Mouse (Mus musculus): ENCODE data around the gene Kcnmb3. TPM values are rescaled to one million over a fixed set of nuclear protein-coding genes. Genes with fewer than 3 reads are reported as not detected.

Gene Kcnmb3
- polyA plus RNA-seq, 1 experiment from 2014 or later, result not detected

DNA sequence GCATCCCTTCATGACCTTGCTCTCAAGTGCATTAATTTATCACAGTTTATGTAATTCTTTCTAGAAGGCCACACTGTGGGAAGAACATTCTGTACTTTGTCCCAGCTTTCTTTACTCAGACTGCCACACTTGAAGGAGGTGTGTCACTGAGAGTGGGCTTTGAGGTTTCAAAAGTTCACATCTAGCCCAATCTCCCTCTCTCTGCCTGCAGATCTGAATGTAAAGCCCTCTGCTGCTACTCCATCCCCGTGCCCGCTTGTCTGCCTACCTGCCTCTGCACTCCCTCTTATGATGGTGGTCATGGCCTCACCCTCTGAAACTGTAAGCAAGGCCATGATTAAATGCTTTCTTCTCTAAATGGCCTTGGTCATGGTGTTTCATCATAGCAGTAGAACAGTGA, 8.3 kb upstream of the Kcnmb3 start:
- no peak for ATAC-seq (replicated peaks; ENCODE audit: insufficient number of reproducible peaks, low FRiP score, low TSS enrichment, low read depth)

DNA sequence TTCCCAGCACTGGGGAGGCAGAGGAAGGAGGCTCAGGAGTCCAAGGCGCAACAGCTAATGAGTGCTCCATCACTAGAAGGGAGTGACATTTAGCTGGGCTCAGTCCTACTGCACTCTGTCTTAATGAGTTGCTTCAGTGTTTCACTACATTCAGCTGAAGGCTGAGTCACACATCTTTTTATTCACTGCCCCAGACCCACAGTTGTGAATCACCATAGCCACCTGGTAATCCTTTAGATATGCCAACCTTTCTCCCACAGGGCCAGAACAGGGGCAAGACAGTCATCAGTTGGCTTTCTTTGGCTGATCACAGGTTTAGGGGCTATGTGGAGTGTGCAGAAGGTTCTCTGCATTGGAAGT, 4.7 kb upstream of the Kcnmb3 start:
- ATAC-seq (replicated peaks; ENCODE audit: insufficient number of reproducible peaks, low FRiP score, low TSS enrichment, low read depth) (no peak), DNase-seq (ENCODE audit: low spot score) (no peak)
- Histone ChIP-seq H3K36me3 (replicated peaks; ENCODE audit: control insufficient read depth, insufficient read depth, low read depth, low read length) (no peaks in the 10 kb centered on the region), H3K9ac (replicated peaks; ENCODE audit: low read length) (no peak overlapping the region), H3K4me2 (ENCODE audit: low read depth, low read length) (no peak overlapping the region), H3K4me1 (ENCODE audit: control insufficient read depth, insufficient read depth, low read length) (no peaks in the 10 kb centered on the region), H3K27me3 (ENCODE audit: control insufficient read depth, insufficient read depth, low read length) (no peaks in the 10 kb centered on the region), H3K4me3 (ENCODE audit: low read depth, low read length) (no peak overlapping the region), H3K9me3 (replicated peaks; ENCODE audit: control insufficient read depth, low read length) (no peaks in the 10 kb centered on the region), H3K27ac (replicated peaks; ENCODE audit: low read depth, low read length) (no peak overlapping the region)
- WGBS, result 71% methylated on average over 1 of the region's 1 CpGs

More for the DNA sequence above, 8.3 kb upstream of the Kcnmb3 start:
- Histone ChIP-seq H3K4me1 (ENCODE audit: control insufficient read depth, insufficient read depth, low read length) (no peaks in the 10 kb centered on the region), H3K9ac (replicated peaks; ENCODE audit: low read length) (no peak overlapping the region), H3K4me3 (ENCODE audit: low read depth, low read length) (no peak overlapping the region), H3K27me3 (ENCODE audit: control insufficient read depth, insufficient read depth, low read length) (no peaks in the 10 kb centered on the region), H3K36me3 (replicated peaks; ENCODE audit: control insufficient read depth, insufficient read depth, low read depth, low read length) (no peaks in the 10 kb centered on the region), H3K9me3 (replicated peaks; ENCODE audit: control insufficient read depth, low read length) (no peaks in the 10 kb centered on the region), H3K4me2 (ENCODE audit: low read depth, low read length) (no peak overlapping the region), H3K27ac (replicated peaks; ENCODE audit: low read depth, low read length) (no peak overlapping the region)
- WGBS, result 93% methylated on average over 2 of the region's 2 CpGs
- no peak for DNase-seq (ENCODE audit: low spot score)

DNA sequence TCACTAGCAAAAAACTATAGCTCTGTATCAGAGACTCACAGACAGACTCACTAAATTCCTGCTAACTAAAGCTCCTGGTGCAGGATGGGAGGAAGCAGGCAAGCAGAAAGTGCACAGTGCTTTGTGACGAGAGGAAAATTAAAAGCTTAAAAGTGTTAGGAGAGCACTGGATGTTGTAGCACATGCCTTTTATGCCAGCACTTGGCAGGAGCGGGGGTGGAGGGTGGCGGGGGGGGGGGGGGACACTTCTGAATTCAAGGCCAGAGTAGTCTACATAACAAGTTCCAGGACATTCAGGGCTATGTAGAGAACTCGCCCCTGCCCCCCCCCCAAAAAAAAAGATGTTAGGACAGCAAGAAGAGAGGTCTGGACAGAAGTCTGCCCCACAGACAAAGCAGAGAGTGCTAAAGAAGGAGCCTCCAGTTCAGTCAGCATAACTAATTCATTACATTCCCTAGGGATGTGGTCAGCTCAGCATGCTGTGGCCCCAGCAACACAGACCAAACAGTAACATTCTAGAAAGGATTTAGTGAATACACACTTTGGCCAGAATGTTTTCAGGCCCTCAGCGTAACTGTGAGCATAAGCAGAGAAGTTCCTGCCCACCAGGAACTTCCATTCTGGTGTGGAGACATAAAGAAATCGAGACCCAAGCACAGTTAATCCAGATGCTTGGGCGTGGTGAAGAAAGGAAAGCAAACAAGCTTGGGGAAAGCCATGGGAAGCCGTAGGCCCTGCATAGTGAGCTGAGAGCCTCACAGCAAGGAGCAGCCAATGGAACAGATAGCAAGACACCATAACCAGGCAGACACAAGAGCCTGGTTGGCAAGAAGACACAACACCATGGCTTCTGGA, 4.1 kb upstream of the Kcnmb3 start:
- H3K4me1 ChIP-seq (ENCODE audit: control insufficient read depth, insufficient read depth, low read length), result no peaks in the 10 kb centered on the region
- WGBS, result 31% methylated on average over 8 of the region's 8 CpGs
- H3K36me3 ChIP-seq (replicated peaks; ENCODE audit: control insufficient read depth, insufficient read depth, low read depth, low read length), result no peaks in the 10 kb centered on the region
- H3K9ac ChIP-seq (replicated peaks; ENCODE audit: low read length), result no peak overlapping the region
- no peaks in the 10 kb centered on the region for H3K9me3 ChIP-seq (replicated peaks; ENCODE audit: control insufficient read depth, low read length)
- H3K4me3 ChIP-seq (ENCODE audit: low read depth, low read length), result no peak overlapping the region
- H3K27ac ChIP-seq (replicated peaks; ENCODE audit: low read depth, low read length), result no peak overlapping the region
- no peaks in the 10 kb centered on the region for H3K27me3 ChIP-seq (ENCODE audit: control insufficient read depth, insufficient read depth, low read length)
- ATAC-seq (replicated peaks; ENCODE audit: insufficient number of reproducible peaks, low FRiP score, low TSS enrichment, low read depth) (no peak), DNase-seq (ENCODE audit: low spot score) (no peak)
- H3K4me2 ChIP-seq (ENCODE audit: low read depth, low read length), result no peak overlapping the region

DNA sequence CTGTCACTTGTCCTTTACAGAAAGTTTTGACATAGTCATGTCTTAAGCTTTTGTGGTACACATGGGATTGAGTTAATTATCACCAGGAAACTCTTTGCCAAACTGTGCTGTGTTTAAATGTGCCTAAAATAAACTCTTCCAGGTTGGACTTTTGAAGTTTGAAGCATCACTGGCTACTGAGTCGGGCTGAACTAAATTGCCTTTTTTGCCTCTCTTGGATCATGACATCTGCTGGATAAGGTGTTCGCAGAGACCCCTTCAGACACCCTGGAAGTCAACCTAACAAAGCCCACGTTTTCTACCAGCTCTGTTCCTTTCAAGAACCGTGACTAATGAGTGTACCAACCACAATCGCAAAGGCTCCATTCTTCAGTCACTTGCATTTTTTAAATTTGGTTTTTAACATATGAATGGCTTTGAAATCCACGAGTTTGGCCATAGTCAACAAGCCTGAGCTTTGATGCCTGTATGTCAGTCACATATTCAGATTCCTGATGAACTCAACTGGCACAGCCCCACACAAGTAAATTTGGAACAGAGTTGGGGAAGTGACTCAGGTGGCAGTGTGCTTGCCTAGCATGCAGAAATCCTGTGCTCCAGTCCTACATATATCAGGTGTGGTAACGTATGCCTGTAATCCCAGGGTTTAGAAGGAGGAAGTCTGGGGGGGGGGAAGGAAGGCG, 3.2 kb upstream of the Kcnmb3 start:
- Histone ChIP-seq H3K4me1 (ENCODE audit: control insufficient read depth, insufficient read depth, low read length) (no peaks in the 10 kb centered on the region), H3K4me2 (ENCODE audit: low read depth, low read length) (no peak overlapping the region), H3K9me3 (replicated peaks; ENCODE audit: control insufficient read depth, low read length) (no peaks in the 10 kb centered on the region), H3K27ac (replicated peaks; ENCODE audit: low read depth, low read length) (no peak overlapping the region), H3K9ac (replicated peaks; ENCODE audit: low read length) (no peak overlapping the region), H3K36me3 (replicated peaks; ENCODE audit: control insufficient read depth, insufficient read depth, low read depth, low read length) (no peaks in the 10 kb centered on the region), H3K27me3 (ENCODE audit: control insufficient read depth, insufficient read depth, low read length) (no peaks in the 10 kb centered on the region), H3K4me3 (ENCODE audit: low read depth, low read length) (no peak overlapping the region)
- DNase-seq (ENCODE audit: low spot score), result no peak
- no peak for ATAC-seq (replicated peaks; ENCODE audit: insufficient number of reproducible peaks, low FRiP score, low TSS enrichment, low read depth)
- WGBS, result 55% methylated on average over 8 of the region's 8 CpGs

DNA sequence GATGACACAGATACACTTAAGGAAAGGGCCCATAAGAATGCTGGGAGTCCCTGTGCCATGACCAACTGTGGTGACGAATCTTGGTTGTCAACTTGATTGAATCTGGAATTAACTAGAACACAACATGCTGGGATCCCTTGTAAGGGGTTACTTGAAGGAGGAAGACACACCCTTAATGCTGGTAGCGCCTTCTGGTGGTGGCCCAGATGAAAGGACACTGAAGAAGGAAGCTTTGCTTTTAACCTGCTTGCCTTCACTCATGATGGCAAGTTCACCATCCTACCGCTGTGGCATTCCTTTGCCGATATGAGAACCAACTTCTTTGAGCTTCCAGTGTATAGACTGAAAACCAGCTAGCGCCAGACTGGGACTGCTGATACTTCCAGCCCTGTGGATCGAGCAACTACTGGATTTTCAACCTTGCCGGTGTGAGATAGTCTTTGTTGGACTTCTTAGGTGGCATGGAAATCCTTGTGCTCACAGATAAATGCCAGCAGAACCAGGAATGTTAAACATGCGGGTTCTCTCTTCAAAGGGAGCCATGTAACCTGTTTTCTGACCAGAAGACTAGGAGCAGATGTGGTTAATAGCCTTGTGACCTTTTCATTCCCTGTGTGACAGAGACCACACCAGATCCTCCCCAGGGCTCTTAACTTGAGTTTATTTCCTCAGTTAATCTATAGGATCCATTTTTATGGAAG, 2.5 kb upstream of the Kcnmb3 start:
- Histone ChIP-seq H3K9me3 (replicated peaks; ENCODE audit: control insufficient read depth, low read length) (no peaks in the 10 kb centered on the region), H3K4me2 (ENCODE audit: low read depth, low read length) (no peak overlapping the region), H3K4me3 (ENCODE audit: low read depth, low read length) (no peak overlapping the region), H3K27me3 (ENCODE audit: control insufficient read depth, insufficient read depth, low read length) (no peaks in the 10 kb centered on the region), H3K4me1 (ENCODE audit: control insufficient read depth, insufficient read depth, low read length) (no peaks in the 10 kb centered on the region), H3K36me3 (replicated peaks; ENCODE audit: control insufficient read depth, insufficient read depth, low read depth, low read length) (no peaks in the 10 kb centered on the region), H3K27ac (replicated peaks; ENCODE audit: low read depth, low read length) (no peak overlapping the region), H3K9ac (replicated peaks; ENCODE audit: low read length) (no peak overlapping the region)
- no peak for ATAC-seq (replicated peaks; ENCODE audit: insufficient number of reproducible peaks, low FRiP score, low TSS enrichment, low read depth)
- no peak for DNase-seq (ENCODE audit: low spot score)
- WGBS, result 73% methylated on average over 8 of the region's 8 CpGs

DNA sequence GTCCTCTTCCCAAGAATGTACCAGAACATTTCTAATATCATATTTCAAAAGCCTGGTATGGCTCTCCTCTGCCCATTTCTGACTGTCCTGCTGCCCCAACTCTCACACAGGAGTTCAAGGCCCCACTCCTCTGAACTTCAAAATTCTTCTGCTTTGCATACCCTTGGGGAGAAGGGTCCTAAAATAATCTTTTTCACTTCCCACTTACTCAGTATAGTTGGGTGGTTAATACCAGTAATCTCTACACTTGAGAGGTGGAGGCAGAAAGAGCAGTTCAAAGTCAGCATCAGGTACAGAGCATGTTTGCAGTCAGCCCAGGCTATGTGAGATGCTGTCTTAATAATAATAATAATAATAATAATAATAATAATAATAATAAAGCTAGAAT, 1.1 kb downstream of the Kcnmb3 start:
- Histone ChIP-seq H3K4me1 (ENCODE audit: control insufficient read depth, insufficient read depth, low read length) (no peaks in the 10 kb centered on the region), H3K4me2 (ENCODE audit: low read depth, low read length) (no peak overlapping the region), H3K9ac (replicated peaks; ENCODE audit: low read length) (no peak overlapping the region), H3K36me3 (replicated peaks; ENCODE audit: control insufficient read depth, insufficient read depth, low read depth, low read length) (no peaks in the 10 kb centered on the region), H3K27ac (replicated peaks; ENCODE audit: low read depth, low read length) (no peak overlapping the region), H3K9me3 (replicated peaks; ENCODE audit: control insufficient read depth, low read length) (no peaks in the 10 kb centered on the region), H3K4me3 (ENCODE audit: low read depth, low read length) (no peak overlapping the region), H3K27me3 (ENCODE audit: control insufficient read depth, insufficient read depth, low read length) (no peaks in the 10 kb centered on the region)
- no peak for ATAC-seq (replicated peaks; ENCODE audit: insufficient number of reproducible peaks, low FRiP score, low TSS enrichment, low read depth)
- no peak for DNase-seq (ENCODE audit: low spot score)

DNA sequence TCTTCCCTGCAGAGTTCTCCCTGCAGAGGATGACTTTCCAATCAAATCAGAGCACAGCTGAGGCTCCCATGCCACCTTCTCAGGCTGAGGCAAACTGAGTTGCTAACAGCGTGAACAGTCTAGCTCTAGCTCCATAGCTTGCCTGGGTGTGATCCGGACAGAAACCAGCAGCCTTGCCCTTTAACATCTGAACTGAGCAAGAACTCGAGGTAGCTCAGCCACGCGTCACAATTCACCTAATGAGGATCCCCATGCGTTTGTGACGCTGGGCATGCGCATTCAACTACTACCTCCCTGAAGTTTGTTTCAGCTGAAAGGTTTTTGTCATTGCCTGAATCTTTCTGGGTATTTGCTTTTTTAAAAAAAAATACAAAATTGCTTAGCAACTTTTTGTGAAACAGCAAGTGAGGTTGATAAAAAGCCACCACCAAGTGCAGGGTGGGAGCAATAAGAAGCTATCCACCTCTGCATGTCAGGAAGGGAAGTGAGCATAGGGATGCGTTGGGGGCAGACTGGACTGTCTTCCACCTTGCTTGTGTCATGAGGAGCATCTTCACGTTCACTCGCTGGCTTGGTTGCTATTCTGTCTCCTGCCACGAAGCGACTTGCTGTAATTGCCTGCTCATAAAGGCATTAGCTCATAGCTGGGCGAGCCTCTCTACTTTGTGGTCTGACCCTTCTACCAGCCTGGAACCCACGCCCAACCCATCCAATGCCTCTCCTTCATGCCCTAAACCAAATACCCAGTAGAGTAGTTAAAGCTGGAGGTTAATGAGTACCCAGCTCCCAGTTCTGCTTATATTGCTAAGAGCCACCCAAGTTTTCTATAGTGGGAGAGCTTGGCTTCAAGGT, 1.7 kb downstream of the Kcnmb3 start:
- DNase-seq (ENCODE audit: low spot score), result no peak
- no peaks in the 10 kb centered on the region for H3K36me3 ChIP-seq (replicated peaks; ENCODE audit: control insufficient read depth, insufficient read depth, low read depth, low read length)
- no peaks in the 10 kb centered on the region for H3K9me3 ChIP-seq (replicated peaks; ENCODE audit: control insufficient read depth, low read length)
- no peak overlapping the region for H3K9ac ChIP-seq (replicated peaks; ENCODE audit: low read length)
- no peak overlapping the region for H3K4me2 ChIP-seq (ENCODE audit: low read depth, low read length)
- no peak overlapping the region for H3K27ac ChIP-seq (replicated peaks; ENCODE audit: low read depth, low read length)
- H3K27me3 ChIP-seq (ENCODE audit: control insufficient read depth, insufficient read depth, low read length), result no peaks in the 10 kb centered on the region
- no peaks in the 10 kb centered on the region for H3K4me1 ChIP-seq (ENCODE audit: control insufficient read depth, insufficient read depth, low read length)
- ATAC-seq (replicated peaks; ENCODE audit: insufficient number of reproducible peaks, low FRiP score, low TSS enrichment, low read depth), result no peak
- H3K4me3 ChIP-seq (ENCODE audit: low read depth, low read length), result no peak overlapping the region
- WGBS, result 81% methylated on average over 15 of the region's 15 CpGs

All from embryonic facial prominence, embryonic 11.5 days (tissue).